19 mouse cellular contexts compared by ENCODE assay signal in the genomic region with DNA sequence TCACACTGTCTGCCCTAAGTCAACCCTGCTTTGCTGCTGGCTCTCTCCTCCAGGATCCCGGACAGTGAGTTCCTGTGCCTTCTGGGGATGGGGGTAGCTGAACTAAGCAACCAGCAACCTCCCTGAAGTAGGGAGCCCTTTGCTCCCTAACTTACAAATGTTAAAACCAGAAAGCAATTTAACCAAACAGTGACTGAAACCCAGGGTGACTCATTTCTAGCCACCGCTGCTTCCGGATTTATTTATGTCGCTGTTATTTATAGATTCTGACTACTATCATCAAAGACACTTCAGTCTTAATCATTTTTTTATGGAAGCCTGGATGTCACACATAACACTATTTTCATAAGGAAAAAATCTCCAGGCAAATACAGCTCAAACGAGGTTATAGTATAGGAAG.
"Had no signal": no experiment of that assay in that cellular context is flagged by ENCODE, and none has a peak within 500 bp of the region (broad histone marks: within the 10 kb centered on the region; RNA-seq: fewer than 3 reads in every experiment).

No protein-coding gene starts in this region.

- H3K27ac ChIP-seq: kidney, embryonic 15.5 days; limb, embryonic 12.5 days; liver, embryonic 14.5 days; midbrain, embryonic 13.5 days had no signal

- H3K4me1 ChIP-seq: kidney, embryonic 15.5 days; limb, embryonic 12.5 days; megakaryocyte, embryonic 14.5 days had no signal

- H3K4me2 ChIP-seq: kidney, embryonic 15.5 days; limb, embryonic 12.5 days; limb, embryonic 15.5 days; liver, embryonic 11.5 days; lung, embryonic 14.5 days; midbrain, embryonic 13.5 days had no signal

- H3K9me3 ChIP-seq: kidney, embryonic 15.5 days; limb, embryonic 12.5 days; limb, embryonic 15.5 days; midbrain, embryonic 10.5 days; midbrain, embryonic 13.5 days had no signal

- ATAC-seq: liver, postnatal 0 days; lung, postnatal 0 days; midbrain, embryonic 13.5 days; midbrain, embryonic 16.5 days had no signal

- H3K4me3 ChIP-seq: kidney, embryonic 15.5 days; limb, embryonic 12.5 days; limb, embryonic 15.5 days; megakaryocyte, embryonic 14.5 days; midbrain, embryonic 10.5 days; midbrain, embryonic 13.5 days had no signal

- H3K36me3 ChIP-seq: kidney, embryonic 15.5 days; limb, embryonic 12.5 days; limb, embryonic 15.5 days; midbrain, embryonic 10.5 days; midbrain, embryonic 13.5 days had no signal

- H3K27me3 ChIP-seq: limb, embryonic 15.5 days; megakaryocyte, embryonic 14.5 days had no signal

- DNase-seq: kidney, postnatal 10 days; kidney, postnatal 36 days; left cerebral cortex, postnatal 4 days; liver, postnatal 0 days; lung, embryonic 14.5 days; lung, postnatal 36 days; thymus, adult 2 months; thymus, postnatal 14 days; thymus, postnatal 4 days had no signal

- H3K9ac ChIP-seq: kidney, embryonic 15.5 days; limb, embryonic 12.5 days; limb, embryonic 15.5 days; liver, embryonic 14.5 days; liver, postnatal 0 days; lung, embryonic 14.5 days; midbrain, embryonic 13.5 days had no signal
